Mouse (Mus musculus): ENCODE results near the gene Lrpprc.

Gene Lrpprc

DNA sequence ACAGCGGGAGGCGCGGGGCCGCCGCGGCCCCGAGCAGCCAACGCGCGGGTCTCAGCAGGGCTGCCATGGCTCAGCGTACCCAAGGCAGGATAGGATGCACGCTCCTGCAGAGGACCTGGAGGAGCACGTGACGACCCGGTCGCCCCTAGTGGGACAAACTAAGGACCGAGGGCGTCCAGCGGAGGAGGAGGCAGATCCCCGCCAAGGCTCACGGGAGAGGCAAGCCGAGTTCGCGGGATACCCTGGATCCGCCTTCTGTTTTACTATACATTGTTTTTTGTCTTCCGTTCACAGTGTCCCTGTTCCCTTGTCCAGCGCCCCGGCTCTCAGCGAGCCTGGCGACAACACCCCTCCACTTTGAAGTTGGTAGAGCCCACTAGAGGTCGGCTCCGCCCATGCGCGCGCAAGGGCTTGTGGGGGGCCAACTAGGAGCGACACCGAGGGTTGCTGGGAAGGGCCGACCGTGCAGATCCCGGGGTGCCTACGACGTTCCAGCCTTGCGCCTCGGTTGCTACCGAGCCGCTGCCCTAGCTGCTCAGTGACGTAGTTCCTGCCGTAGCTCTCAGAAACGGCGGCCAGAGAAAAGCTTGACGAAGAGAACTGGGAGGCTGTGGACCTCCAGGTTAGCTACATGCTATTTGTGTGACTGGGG lies at the start of gene Lrpprc:
TSS of gene Lrpprc (minus strand) at position 343 of the 652 bp plus-strand sequence.
- peak; percentile 96 for ATAC-seq (ENCODE audit: insufficient number of reproducible peaks, low FRiP score, low TSS enrichment)

GRCm38 (mm10) chr17:84837780-84838179 lies 47.2 kb upstream of the Lrpprc start:
- ATAC-seq (ENCODE audit: insufficient number of reproducible peaks, low FRiP score, low TSS enrichment): peak; percentile 86

DNA sequence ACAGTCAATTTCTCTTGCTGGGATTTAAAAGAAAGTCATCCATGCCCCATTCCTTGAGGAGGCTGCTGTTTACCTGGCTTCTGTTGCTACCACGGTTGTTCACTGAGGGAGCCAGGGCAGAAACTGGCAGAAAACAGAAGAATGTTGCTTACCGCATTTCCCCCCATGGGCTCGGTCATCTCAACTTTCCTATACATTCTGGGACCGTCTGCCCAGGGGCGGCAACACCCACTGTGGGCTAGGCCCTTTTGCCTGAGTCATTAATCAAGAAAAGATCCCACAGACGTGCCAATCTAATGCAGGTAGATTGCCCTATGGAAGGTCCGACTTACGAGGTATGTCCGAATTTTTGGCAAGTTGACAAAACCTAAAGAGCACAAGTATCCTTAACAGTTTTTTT lies 44.7 kb upstream of the Lrpprc start:
- ATAC-seq (ENCODE audit: insufficient number of reproducible peaks, low FRiP score, low TSS enrichment): no peak

GRCm38 (mm10) chr17:84832346-84832745 lies 41.8 kb upstream of the Lrpprc start:
- no peak for ATAC-seq (ENCODE audit: insufficient number of reproducible peaks, low FRiP score, low TSS enrichment)

DNA sequence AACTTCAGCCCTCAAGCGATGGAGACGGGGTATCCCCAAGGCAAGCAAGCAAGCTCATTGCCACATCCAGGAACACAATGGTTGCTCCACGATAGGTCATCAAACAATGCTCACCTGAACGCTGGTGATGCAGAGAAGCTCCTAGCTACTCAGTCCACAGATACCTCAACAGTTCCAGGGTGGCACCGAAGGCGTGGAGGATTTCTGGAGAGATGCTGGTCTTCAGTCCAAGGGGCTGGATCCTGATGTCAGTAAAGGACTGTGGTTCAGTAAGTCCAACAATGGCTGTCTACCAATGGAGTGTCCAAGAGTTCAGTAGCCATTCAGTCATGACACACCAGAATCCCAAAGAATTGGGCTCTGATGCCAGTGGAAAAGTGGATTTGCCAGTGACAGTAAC lies 37.7 kb upstream of the Lrpprc start:
- ATAC-seq (ENCODE audit: insufficient number of reproducible peaks, low FRiP score, low TSS enrichment): no peak

GRCm38 (mm10) chr17:84820603-84821002 lies 30.0 kb upstream of the Lrpprc start:
- ATAC-seq (ENCODE audit: insufficient number of reproducible peaks, low FRiP score, low TSS enrichment): no peak

- ATAC-seq (ENCODE audit: insufficient number of reproducible peaks, low FRiP score, low TSS enrichment): no peak
Measured at GRCm38 (mm10) chr17:84818390-84818789, 27.8 kb upstream of the Lrpprc start.

- no peak for ATAC-seq (ENCODE audit: insufficient number of reproducible peaks, low FRiP score, low TSS enrichment)
Measured at GRCm38 (mm10) chr17:84816014-84816461, 25.4 kb upstream of the Lrpprc start.

DNA sequence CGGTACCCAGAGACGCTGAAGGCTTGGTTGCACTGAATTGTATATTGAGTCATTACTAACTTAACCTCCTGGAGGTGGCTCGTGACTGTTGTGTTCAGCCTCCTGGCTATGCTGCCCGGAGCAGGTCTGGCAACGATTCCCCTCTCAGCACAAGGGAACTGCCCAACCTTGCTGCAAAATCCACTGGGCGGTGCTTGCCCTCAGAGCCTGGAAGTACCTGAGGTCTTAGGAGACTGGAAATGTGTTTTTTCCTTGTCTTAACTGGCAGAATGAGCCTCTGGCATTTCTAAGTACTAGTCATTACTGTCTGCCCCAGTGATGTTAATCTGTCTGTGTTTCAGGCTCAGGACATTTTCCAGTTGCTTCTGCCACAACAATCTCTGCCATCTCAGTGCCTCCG lies 24.3 kb upstream of the Lrpprc start:
- ATAC-seq (ENCODE audit: insufficient number of reproducible peaks, low FRiP score, low TSS enrichment): peak; percentile 66

DNA sequence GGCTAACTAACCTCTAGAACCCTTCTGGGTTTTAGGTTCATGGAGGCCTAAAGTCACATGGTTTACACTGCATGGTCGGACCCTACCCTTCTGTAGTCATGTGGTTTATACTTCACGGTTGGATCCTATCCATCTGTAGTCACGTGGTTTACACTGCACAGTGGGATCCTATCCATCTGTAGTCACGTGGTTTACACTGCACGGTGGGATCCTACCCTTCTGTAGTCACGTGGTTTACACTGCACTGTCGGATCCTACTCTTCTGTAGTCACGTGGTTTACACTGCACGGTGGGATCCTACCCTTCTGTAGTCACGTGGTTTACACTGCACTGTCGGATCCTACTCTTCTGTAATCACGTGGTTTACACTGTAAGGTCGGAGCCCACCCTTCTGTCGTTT lies 23.6 kb upstream of the Lrpprc start:
- ATAC-seq (ENCODE audit: insufficient number of reproducible peaks, low FRiP score, low TSS enrichment): 0 out of 2 replicates have a peak, but pooled peaks have one; percentile 31

GRCm38 (mm10) chr17:84792006-84792405 lies 1.4 kb upstream of the Lrpprc start:
- ATAC-seq (ENCODE audit: insufficient number of reproducible peaks, low FRiP score, low TSS enrichment): no peak

DNA sequence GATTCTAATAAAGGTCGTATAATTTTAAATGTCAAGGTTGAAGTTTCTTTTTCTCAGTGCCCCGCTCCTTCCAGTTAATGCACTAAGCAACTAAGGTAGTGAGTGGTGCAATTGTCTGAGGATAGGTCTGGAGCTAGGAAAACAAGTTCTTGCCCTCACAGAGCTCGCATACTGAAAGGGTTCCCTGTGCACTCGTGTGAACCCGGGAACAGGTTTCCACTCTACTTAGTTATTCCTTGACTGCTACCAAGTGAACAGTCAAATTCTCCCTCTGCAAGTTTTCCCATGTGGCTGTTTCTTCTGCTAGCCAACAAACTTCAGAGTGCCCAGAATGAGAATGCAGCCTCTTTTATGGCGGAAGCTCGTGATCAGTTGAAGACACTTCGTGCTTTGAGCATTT lies 567 bp upstream of the Lrpprc start:
- ATAC-seq (ENCODE audit: insufficient number of reproducible peaks, low FRiP score, low TSS enrichment): peak; percentile 8; the same call in 1 of the 2 replicates

DNA sequence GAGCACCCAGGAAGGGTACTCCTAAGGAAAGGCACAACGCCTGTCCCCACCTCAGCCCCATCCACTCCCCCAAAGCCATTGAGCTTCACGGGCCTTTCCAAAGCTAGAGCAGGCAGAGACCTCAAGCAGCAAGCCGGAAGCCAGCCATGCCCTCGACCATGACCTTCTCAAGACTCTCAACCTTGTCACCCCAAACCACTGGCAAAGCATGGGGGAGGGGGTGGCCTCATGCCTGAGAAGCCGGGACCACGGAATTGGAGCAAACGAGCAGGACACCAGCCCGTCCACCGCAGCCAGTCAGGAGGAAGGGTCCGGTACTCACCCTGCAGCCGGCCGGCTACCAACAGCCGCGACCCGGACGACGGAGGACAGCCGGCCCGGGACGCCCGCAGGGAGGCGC lies 546 bp downstream of the Lrpprc start:
- peak; percentile 5; the same call in 1 of the 2 replicates for ATAC-seq (ENCODE audit: insufficient number of reproducible peaks, low FRiP score, low TSS enrichment)

DNA sequence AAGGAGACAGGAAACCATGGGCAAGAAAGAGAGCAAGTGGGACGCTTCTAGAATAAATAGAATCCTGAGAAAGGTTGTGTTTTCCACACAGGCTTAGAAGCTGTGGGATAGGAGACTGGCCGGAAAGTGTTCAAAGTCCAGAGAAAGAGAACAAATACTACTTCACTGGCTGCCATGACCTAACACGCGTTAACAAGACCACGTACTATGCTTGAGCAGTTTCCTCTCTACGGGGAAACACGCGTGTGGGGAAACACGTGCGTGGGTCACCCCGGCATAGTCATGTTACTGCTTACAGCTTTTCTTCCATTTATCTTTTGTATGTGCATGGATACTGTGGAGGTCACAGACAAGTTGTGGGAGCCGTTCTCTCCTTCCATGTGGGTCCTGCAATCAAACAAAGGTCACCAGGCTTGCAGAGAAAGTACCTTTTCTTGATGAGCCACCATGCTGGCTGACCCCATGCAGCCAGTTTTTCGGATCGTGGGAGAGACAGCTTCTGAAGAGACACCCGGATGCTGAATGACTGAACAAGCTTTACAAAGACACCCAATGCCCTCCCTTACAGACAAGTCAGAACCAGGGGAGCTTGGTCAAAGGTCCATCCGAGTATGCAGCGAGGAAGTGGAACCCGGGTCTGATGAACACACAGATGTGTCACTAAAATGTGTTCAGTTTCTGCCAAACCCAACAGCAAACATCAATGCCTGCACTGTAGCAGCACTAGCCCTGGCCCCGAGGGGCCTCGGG lies 2.0 kb downstream of the Lrpprc start:
- ATAC-seq (ENCODE audit: insufficient number of reproducible peaks, low FRiP score, low TSS enrichment): no peak

DNA sequence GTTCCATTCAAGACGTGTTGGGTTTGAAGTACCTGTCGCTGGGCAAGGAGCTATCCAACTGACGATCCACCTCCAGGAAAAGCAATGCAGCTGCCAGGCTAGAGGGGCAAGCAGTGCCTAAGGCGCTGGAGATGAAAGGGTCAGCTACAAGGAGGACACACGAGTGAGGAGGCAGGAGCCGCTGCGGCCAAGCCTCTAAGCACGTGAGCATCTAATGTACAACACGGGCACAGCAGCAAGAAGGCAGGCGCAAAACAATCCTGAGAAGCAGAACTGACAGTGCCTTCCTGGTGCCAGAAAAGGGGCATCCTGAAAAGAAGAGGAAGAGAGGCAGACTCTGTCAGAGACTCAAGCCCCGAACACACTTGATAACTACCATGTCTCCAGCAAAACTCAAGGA lies 3.1 kb downstream of the Lrpprc start:
- no peak for ATAC-seq (ENCODE audit: insufficient number of reproducible peaks, low FRiP score, low TSS enrichment)

DNA sequence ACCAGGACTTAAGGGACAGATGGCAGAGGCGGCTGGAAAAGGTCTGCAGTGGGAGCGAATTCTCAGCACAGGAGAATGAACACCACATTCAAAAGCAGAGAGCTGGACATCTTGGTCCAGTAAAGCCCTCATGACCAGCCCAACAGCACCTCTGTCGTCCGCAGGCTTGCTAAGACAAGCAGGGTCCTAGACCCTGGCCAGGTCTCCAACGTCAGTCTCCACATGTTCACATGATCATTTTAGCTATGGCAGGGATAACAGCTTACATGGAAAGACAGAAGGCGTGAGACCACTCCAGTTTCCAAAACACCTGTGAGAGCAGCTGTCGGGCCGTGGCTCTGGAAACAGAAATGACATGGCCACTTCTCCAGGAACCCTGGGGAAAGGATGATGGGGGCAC lies 3.7 kb downstream of the Lrpprc start:
- ATAC-seq (ENCODE audit: insufficient number of reproducible peaks, low FRiP score, low TSS enrichment): no peak

DNA sequence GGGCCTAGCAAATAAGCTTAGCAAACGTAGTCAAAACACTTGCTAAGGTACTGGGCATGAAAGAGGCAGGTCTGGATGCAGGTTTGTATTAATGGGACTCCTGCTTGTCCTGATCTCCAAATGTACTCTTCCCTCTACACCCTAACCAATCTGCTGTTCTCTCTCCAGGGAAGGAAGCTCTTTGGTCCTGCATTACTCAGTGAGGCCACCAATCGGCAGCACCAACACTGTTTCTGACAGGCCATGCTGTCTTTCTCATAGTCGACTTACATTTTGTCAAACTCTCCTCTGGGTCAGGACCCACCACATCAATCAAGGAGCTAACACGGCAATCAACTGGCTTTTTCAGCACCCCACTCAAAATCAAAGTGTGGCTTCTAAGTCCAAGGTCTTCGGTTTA lies 5.4 kb downstream of the Lrpprc start:
- no peak for ATAC-seq (ENCODE audit: insufficient number of reproducible peaks, low FRiP score, low TSS enrichment)

DNA sequence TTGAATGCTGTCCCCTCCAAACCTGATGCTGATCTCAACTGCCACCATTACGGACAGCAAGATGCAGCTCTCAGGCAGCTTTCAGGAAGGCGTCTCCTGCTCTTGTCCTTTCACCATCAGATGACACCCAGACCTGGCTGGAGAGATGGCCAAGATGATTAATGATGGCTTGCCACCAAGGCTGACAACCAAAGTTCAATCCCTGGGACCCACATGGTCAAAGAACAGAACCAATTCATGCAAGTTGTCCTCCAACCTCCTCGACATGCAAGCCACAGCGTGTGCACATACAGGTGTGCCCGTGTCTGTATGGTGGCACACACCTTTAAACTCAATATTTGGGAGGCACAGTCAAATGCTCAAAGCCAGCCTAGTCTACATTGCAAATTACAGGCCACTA lies 7.1 kb downstream of the Lrpprc start:
- ATAC-seq (ENCODE audit: insufficient number of reproducible peaks, low FRiP score, low TSS enrichment): no peak

DNA sequence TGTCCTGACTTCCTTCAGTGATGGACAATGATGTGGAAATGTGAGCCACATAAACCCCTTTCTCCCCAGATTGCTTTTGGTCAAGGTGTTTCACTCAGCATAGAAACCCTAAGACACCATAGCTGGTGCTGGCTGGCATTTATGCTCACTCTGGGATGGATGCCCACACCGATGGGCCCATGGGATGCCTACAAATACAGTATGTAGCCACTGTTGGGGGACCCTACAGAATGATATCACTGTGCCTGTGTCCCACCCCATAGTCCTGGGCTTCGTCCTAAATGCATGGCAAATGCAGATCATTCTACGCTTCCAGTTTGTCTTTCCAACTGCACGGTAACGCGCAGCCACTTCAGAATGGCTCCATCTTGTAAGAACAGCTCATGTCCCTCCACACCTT lies 10.3 kb downstream of the Lrpprc start:
- ATAC-seq (ENCODE audit: insufficient number of reproducible peaks, low FRiP score, low TSS enrichment): no peak

- no peak for ATAC-seq (ENCODE audit: insufficient number of reproducible peaks, low FRiP score, low TSS enrichment)
Measured at GRCm38 (mm10) chr17:84778477-84778978, 12.1 kb downstream of the Lrpprc start.

GRCm38 (mm10) chr17:84776362-84777000 lies 14.1 kb downstream of the Lrpprc start:
- ATAC-seq (ENCODE audit: insufficient number of reproducible peaks, low FRiP score, low TSS enrichment): no peak
